Mouse (Mus musculus) bone marrow, adult 2 months (tissue): ENCODE measurements at regions not wholly inside any gene's neighbourhood (a gene's known extent, or its start where the extent isn't known, plus 50 kb on each side); places are given as distances from the start of the nearest gene placed in this dataset.

ENCODE experiments used
- CTCF ChIP-seq: fragments of 200-500 bp; IDR thresholded peaks from 2 replicates; pipeline ENCODE4 v1.5.1; 2011; ENCODE audit warnings: low read length, control low read depth; ENCODE audit not compliant: control insufficient read depth, insufficient read depth
- POLR2A ChIP-seq: fragments of 200-500 bp; IDR thresholded peaks from 2 replicates; pipeline ENCODE4 v1.6.1; 2011; ENCODE audit warnings: low read depth, mild to moderate bottlenecking, control low read depth, low read length, borderline replicate concordance; ENCODE audit not compliant: control insufficient read depth

DNA sequence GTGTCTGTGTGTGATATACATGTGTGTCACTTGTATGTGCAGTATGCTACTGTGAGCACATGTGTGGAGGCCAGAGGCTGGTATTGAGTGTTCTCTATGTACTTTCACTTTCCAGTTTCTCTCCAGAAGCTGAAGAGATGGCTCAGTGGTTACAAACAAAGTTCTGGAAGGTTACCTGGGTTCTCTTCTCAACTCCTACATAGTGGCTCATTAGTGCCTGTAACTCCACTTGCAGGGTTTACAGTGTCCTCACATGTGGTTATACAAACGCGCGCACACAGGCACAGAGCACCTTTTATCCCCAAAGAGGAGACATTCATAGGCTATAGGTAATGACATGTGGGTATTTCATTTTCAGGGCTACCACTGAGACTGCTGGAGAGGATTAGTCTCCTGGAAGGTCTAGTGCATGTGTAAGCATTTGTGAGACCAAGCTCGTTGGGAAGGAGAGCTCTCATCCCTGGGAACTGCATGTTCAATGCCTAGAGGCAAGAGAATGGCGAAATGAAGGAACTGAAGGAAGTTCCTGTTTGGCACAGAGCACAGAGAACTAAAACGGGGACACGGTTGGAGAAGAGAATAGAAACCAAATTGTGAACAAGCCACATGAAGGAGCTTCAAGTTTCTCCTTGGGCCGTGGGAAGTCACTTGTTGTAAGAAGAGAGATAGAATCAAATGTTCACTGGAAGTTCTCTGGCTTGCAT, 153.7 kb downstream of the Cog6 start:
- TF ChIP-seq CTCF, result no peak
- TF ChIP-seq POLR2A, result no peak
